Mouse (Mus musculus): ENCODE results near the gene Exosc10. TPM values are rescaled to one million over a fixed set of nuclear protein-coding genes. Genes with fewer than 3 reads are reported as not detected.

Exosc10 gene
- polyA plus RNA-seq, 1 experiment from 2014 or later: 99.7 TPM

- Histone ChIP-seq H3K27me3 (replicated peaks; ENCODE audit: control insufficient read depth, insufficient read depth, low read length) (no peaks in the 10 kb centered on the region), H3K4me1 (ENCODE audit: control insufficient read depth, insufficient read depth, low read length) (peaks cover 6% of the 10 kb centered on the region), H3K36me3 (ENCODE audit: control insufficient read depth, insufficient read depth, low read length) (peaks cover 72% of the 10 kb centered on the region), H3K4me2 (ENCODE audit: low read length) (peak overlapping the region; percentile 72), H3K9me3 (replicated peaks; ENCODE audit: control insufficient read depth, low read length) (no peaks in the 10 kb centered on the region), H3K4me3 (ENCODE audit: low read depth, low read length) (peak overlapping the region; percentile 71), H3K27ac (ENCODE audit: low read depth, low read length) (peak overlapping the region; percentile 83), H3K9ac (ENCODE audit: low read length) (peak overlapping the region; percentile 90)
- WGBS: 35% methylated on average over 6 of the region's 6 CpGs
- ATAC-seq: peak; percentile 42
- DNase-seq (ENCODE audit: low spot score): no peak
These were observed 463 bp upstream of the Exosc10 start for GRCm38 (mm10) chr4:148557766-148558165.

GRCm38 (mm10) chr4:148562676-148563075 lies 4.4 kb downstream of the Exosc10 start:
- Histone ChIP-seq H3K36me3 (ENCODE audit: control insufficient read depth, insufficient read depth, low read length) (peaks cover 77% of the 10 kb centered on the region), H3K4me3 (ENCODE audit: low read depth, low read length) (no peak overlapping the region), H3K4me2 (ENCODE audit: low read length) (no peak overlapping the region), H3K9ac (ENCODE audit: low read length) (no peak overlapping the region), H3K27ac (ENCODE audit: low read depth, low read length) (no peak overlapping the region), H3K4me1 (ENCODE audit: control insufficient read depth, insufficient read depth, low read length) (peaks cover 6% of the 10 kb centered on the region), H3K9me3 (replicated peaks; ENCODE audit: control insufficient read depth, low read length) (no peaks in the 10 kb centered on the region), H3K27me3 (replicated peaks; ENCODE audit: control insufficient read depth, insufficient read depth, low read length) (no peaks in the 10 kb centered on the region)
- DNase-seq (ENCODE audit: low spot score): no peak
- ATAC-seq: no peak
- 95% methylated on average over 17 of the region's 17 CpGs for WGBS

GRCm38 (mm10) chr4:148563595-148563994 lies 5.4 kb downstream of the Exosc10 start:
- no peaks in the 10 kb centered on the region for H3K9me3 ChIP-seq (replicated peaks; ENCODE audit: control insufficient read depth, low read length)
- no peak overlapping the region for H3K4me2 ChIP-seq (ENCODE audit: low read length)
- peaks cover 3% of the 10 kb centered on the region for H3K4me1 ChIP-seq (ENCODE audit: control insufficient read depth, insufficient read depth, low read length)
- no peak overlapping the region for H3K4me3 ChIP-seq (ENCODE audit: low read depth, low read length)
- H3K27ac ChIP-seq (ENCODE audit: low read depth, low read length): no peak overlapping the region
- no peaks in the 10 kb centered on the region for H3K27me3 ChIP-seq (replicated peaks; ENCODE audit: control insufficient read depth, insufficient read depth, low read length)
- DNase-seq (ENCODE audit: low spot score) (no peak), ATAC-seq (no peak)
- H3K9ac ChIP-seq (ENCODE audit: low read length): no peak overlapping the region
- H3K36me3 ChIP-seq (ENCODE audit: control insufficient read depth, insufficient read depth, low read length): peaks cover 86% of the 10 kb centered on the region
- 95% methylated on average over 12 of the region's 12 CpGs for WGBS

- WGBS: 94% methylated on average over 10 of the region's 10 CpGs
- Histone ChIP-seq H3K27me3 (replicated peaks; ENCODE audit: control insufficient read depth, insufficient read depth, low read length) (no peaks in the 10 kb centered on the region), H3K9me3 (replicated peaks; ENCODE audit: control insufficient read depth, low read length) (no peaks in the 10 kb centered on the region), H3K4me1 (ENCODE audit: control insufficient read depth, insufficient read depth, low read length) (no peaks in the 10 kb centered on the region), H3K4me2 (ENCODE audit: low read length) (no peak overlapping the region), H3K4me3 (ENCODE audit: low read depth, low read length) (no peak overlapping the region), H3K27ac (ENCODE audit: low read depth, low read length) (no peak overlapping the region), H3K9ac (ENCODE audit: low read length) (no peak overlapping the region), H3K36me3 (ENCODE audit: control insufficient read depth, insufficient read depth, low read length) (peaks cover 97% of the 10 kb centered on the region)
- DNase-seq (ENCODE audit: low spot score) (no peak), ATAC-seq (no peak)
These were observed 11.9 kb downstream of the Exosc10 start for GRCm38 (mm10) chr4:148570138-148570537.

GRCm38 (mm10) chr4:148570693-148571295 lies 12.6 kb downstream of the Exosc10 start:
- H3K4me3 ChIP-seq (ENCODE audit: low read depth, low read length): no peak overlapping the region
- 97% methylated on average over 9 of the region's 9 CpGs for WGBS
- H3K9me3 ChIP-seq (replicated peaks; ENCODE audit: control insufficient read depth, low read length): no peaks in the 10 kb centered on the region
- DNase-seq (ENCODE audit: low spot score) (no peak), ATAC-seq (no peak)
- no peak overlapping the region for H3K27ac ChIP-seq (ENCODE audit: low read depth, low read length)
- H3K4me2 ChIP-seq (ENCODE audit: low read length): no peak overlapping the region
- H3K9ac ChIP-seq (ENCODE audit: low read length): no peak overlapping the region
- peaks cover 97% of the 10 kb centered on the region for H3K36me3 ChIP-seq (ENCODE audit: control insufficient read depth, insufficient read depth, low read length)
- no peaks in the 10 kb centered on the region for H3K4me1 ChIP-seq (ENCODE audit: control insufficient read depth, insufficient read depth, low read length)
- no peaks in the 10 kb centered on the region for H3K27me3 ChIP-seq (replicated peaks; ENCODE audit: control insufficient read depth, insufficient read depth, low read length)

- H3K9ac ChIP-seq (ENCODE audit: low read length): no peak overlapping the region
- DNase-seq (ENCODE audit: low spot score): no peak
- H3K27me3 ChIP-seq (replicated peaks; ENCODE audit: control insufficient read depth, insufficient read depth, low read length): no peaks in the 10 kb centered on the region
- no peak for ATAC-seq
- no peak overlapping the region for H3K27ac ChIP-seq (ENCODE audit: low read depth, low read length)
- H3K4me2 ChIP-seq (ENCODE audit: low read length): no peak overlapping the region
- no peaks in the 10 kb centered on the region for H3K4me1 ChIP-seq (ENCODE audit: control insufficient read depth, insufficient read depth, low read length)
- H3K4me3 ChIP-seq (ENCODE audit: low read depth, low read length): no peak overlapping the region
- H3K9me3 ChIP-seq (replicated peaks; ENCODE audit: control insufficient read depth, low read length): no peaks in the 10 kb centered on the region
- 91% methylated on average over 7 of the region's 7 CpGs for WGBS
- H3K36me3 ChIP-seq (ENCODE audit: control insufficient read depth, insufficient read depth, low read length): peaks cover 97% of the 10 kb centered on the region
These were observed 15.0 kb downstream of the Exosc10 start for GRCm38 (mm10) chr4:148573222-148573621.

- Histone ChIP-seq H3K27me3 (replicated peaks; ENCODE audit: control insufficient read depth, insufficient read depth, low read length) (no peaks in the 10 kb centered on the region), H3K4me1 (ENCODE audit: control insufficient read depth, insufficient read depth, low read length) (no peaks in the 10 kb centered on the region), H3K4me2 (ENCODE audit: low read length) (no peak overlapping the region), H3K9me3 (replicated peaks; ENCODE audit: control insufficient read depth, low read length) (no peaks in the 10 kb centered on the region), H3K27ac (ENCODE audit: low read depth, low read length) (no peak overlapping the region), H3K4me3 (ENCODE audit: low read depth, low read length) (no peak overlapping the region), H3K36me3 (ENCODE audit: control insufficient read depth, insufficient read depth, low read length) (peaks cover 80% of the 10 kb centered on the region), H3K9ac (ENCODE audit: low read length) (no peak overlapping the region; the same call in 1 of the 2 replicates)
- ATAC-seq (no peak), DNase-seq (ENCODE audit: low spot score) (no peak)
- WGBS: 89% methylated on average over 9 of the region's 9 CpGs
These were observed 22.5 kb downstream of the Exosc10 start for GRCm38 (mm10) chr4:148580765-148581164.

- Histone ChIP-seq H3K27me3 (replicated peaks; ENCODE audit: control insufficient read depth, insufficient read depth, low read length) (no peaks in the 10 kb centered on the region), H3K9ac (ENCODE audit: low read length) (no peak overlapping the region), H3K9me3 (replicated peaks; ENCODE audit: control insufficient read depth, low read length) (no peaks in the 10 kb centered on the region), H3K36me3 (ENCODE audit: control insufficient read depth, insufficient read depth, low read length) (peaks cover 74% of the 10 kb centered on the region), H3K4me3 (ENCODE audit: low read depth, low read length) (no peak overlapping the region), H3K4me2 (ENCODE audit: low read length) (no peak overlapping the region), H3K27ac (ENCODE audit: low read depth, low read length) (no peak overlapping the region), H3K4me1 (ENCODE audit: control insufficient read depth, insufficient read depth, low read length) (no peaks in the 10 kb centered on the region)
- ATAC-seq (no peak), DNase-seq (ENCODE audit: low spot score) (no peak)
- WGBS: 93% methylated on average over 5 of the region's 5 CpGs
These were observed 23.2 kb downstream of the Exosc10 start for GRCm38 (mm10) chr4:148581422-148581821.

- H3K27ac ChIP-seq (ENCODE audit: low read depth, low read length): no peak overlapping the region
- no peaks in the 10 kb centered on the region for H3K27me3 ChIP-seq (replicated peaks; ENCODE audit: control insufficient read depth, insufficient read depth, low read length)
- DNase-seq (ENCODE audit: low spot score) (no peak), ATAC-seq (no peak)
- no peaks in the 10 kb centered on the region for H3K4me1 ChIP-seq (ENCODE audit: control insufficient read depth, insufficient read depth, low read length)
- H3K36me3 ChIP-seq (ENCODE audit: control insufficient read depth, insufficient read depth, low read length): peaks cover 55% of the 10 kb centered on the region
- H3K4me3 ChIP-seq (ENCODE audit: low read depth, low read length): no peak overlapping the region
- H3K4me2 ChIP-seq (ENCODE audit: low read length): no peak overlapping the region
- H3K9ac ChIP-seq (ENCODE audit: low read length): no peak overlapping the region
- no peaks in the 10 kb centered on the region for H3K9me3 ChIP-seq (replicated peaks; ENCODE audit: control insufficient read depth, low read length)
- WGBS: 87% methylated on average over 4 of the region's 4 CpGs
These were observed 25.0 kb downstream of the Exosc10 start for GRCm38 (mm10) chr4:148583257-148583656.
